Mouse (Mus musculus) intestine, postnatal 0 days (tissue): ENCODE data around the gene Zbtb20. TPM values are rescaled to one million over a fixed set of nuclear protein-coding genes. Genes with fewer than 3 reads are reported as not detected.

ENCODE experiments used
- ATAC-seq: fragments of 200-750 bp; cut with Nextera tagmentation; 2 replicates; pipeline ENCODE4 v1.8.0; 2017; ENCODE audit warnings: mild to moderate bottlenecking, moderate TSS enrichment, moderate library complexity
- H3K27ac ChIP-seq: fragments of 300-500 bp; sonication (generic); 2 replicates; pipeline ENCODE4 v1.5.1; 2014; ENCODE audit warnings: mild to moderate bottlenecking, low read depth, low read length, moderate library complexity
- H3K27me3 ChIP-seq: fragments of 300-500 bp; sonication (generic); replicated peaks from 2 replicates; pipeline ENCODE4 v1.6.1; 2014; ENCODE audit warnings: low read length, mixed read lengths; ENCODE audit not compliant: control insufficient read depth, insufficient read depth
- H3K36me3 ChIP-seq: fragments of 300-500 bp; sonication (generic); 2 replicates; pipeline ENCODE4 v1.6.1; 2014; ENCODE audit warnings: mild to moderate bottlenecking, moderate library complexity; ENCODE audit not compliant: control insufficient read depth, insufficient read depth
- H3K4me1 ChIP-seq: fragments of 300-500 bp; sonication (generic); replicated peaks from 2 replicates; pipeline ENCODE4 v1.6.1; 2014; ENCODE audit warnings: antibody characterized with exemption, low read length, mixed read lengths; ENCODE audit not compliant: control insufficient read depth, insufficient read depth
- H3K4me2 ChIP-seq: fragments of 300-500 bp; sonication (generic); replicated peaks from 2 replicates; pipeline ENCODE4 v1.6.1; 2014; ENCODE audit warnings: low read depth, mild to moderate bottlenecking, moderate library complexity
- H3K4me3 ChIP-seq: fragments of 300-500 bp; sonication (generic); 2 replicates; pipeline ENCODE4 v1.5.1; 2014; ENCODE audit warnings: low read depth, low read length
- H3K9ac ChIP-seq: fragments of 300-500 bp; sonication (generic); 2 replicates; pipeline ENCODE4 v1.6.1; 2014; ENCODE audit warnings: mild to moderate bottlenecking, low read depth, low read length
- H3K9me3 ChIP-seq: fragments of 300-500 bp; sonication (generic); 2 replicates; pipeline ENCODE4 v1.6.1; 2016; ENCODE audit warnings: mixed run types; ENCODE audit not compliant: control insufficient read depth
- CTCF ChIP-seq: sonication (generic); IDR thresholded peaks from 2 replicates; pipeline ENCODE4 v1.5.1; 2016; ENCODE audit warnings: low read depth, mild to moderate bottlenecking, control low read depth, antibody characterized with exemption, moderate library complexity
- WGBS: fragments of 180-500 bp; shearing (Covaris S2); extraction: QIAGEN DNeasy Blood & Tissue Kit; methylation state at CpG from one replicate; pipeline ENCODE4 v1.1.7; 2014; 5-methylcytosine and 5-hydroxymethylcytosine counted together
- polyA plus RNA-seq: library from polyadenylated mRNA; unstranded; fragments of >200 nt; fragmentation: Nextera tagmentation; extraction: Ambion mirVana; gene quantifications from 2 replicates; pipeline ENCODE4 v1.2.1, GENCODE M21; 2015

Zbtb20 gene
- polyA plus RNA-seq, 1 experiment from 2014 or later: 10.6 TPM

DNA sequence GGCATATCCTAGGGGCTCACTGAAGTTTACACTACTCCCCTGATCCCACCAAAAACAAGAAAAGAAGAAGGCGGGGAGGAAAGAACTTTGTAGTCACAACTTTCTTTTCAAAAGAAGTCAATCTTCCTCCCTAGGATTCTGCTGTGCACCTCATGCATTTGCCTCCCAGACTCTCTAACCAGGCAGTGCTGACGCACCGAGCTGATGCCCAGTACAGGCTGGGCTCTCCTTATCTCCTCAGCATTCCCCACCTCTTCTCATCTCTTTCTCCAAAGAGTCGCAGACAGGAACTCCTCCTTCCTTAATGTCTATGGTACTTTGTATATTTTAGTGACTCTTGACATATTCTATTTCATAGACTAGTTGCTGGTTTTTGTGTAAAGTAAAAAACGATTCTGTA is 638.3 kb downstream of the Zbtb20 start:
- whole genome bisulfite sequencing: 79% methylated on average over 5 of the region's 5 CpGs
- H3K9me3 ChIP-seq: no peaks in the 10 kb centered on the region
- H3K4me3 ChIP-seq: no peak overlapping the region
- no peak overlapping the region for H3K4me2 ChIP-seq
- no peaks in the 10 kb centered on the region for H3K36me3 ChIP-seq
- ATAC-seq: no peak
- no peak overlapping the region for H3K27ac ChIP-seq
- no peaks in the 10 kb centered on the region for H3K4me1 ChIP-seq
- no peak for TF ChIP-seq CTCF
- H3K27me3 ChIP-seq: no peaks in the 10 kb centered on the region
- H3K9ac ChIP-seq: no peak overlapping the region

DNA sequence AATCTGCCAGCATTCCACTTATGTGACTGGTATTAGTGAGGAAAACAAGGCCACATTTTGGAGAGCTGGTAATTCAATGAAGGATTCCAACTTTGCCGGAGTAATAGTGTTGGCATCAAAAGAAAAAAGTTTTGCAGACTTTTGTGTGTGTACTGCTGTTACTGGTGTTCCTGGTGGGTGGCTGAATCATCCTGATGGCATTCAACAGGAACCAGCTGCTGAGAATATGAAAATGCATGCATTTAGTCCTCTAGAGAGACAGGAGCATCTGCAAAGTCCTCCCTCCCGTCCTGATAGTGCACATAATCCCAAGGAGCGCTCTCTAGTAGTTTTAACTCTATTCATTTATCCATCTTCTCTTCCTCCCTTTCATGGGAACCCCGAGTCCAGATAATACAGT is 639.9 kb downstream of the Zbtb20 start:
- WGBS: 73% methylated on average over 4 of the region's 4 CpGs
- H3K36me3 ChIP-seq: no peaks in the 10 kb centered on the region
- no peaks in the 10 kb centered on the region for H3K4me1 ChIP-seq
- no peak for TF ChIP-seq CTCF
- H3K9me3 ChIP-seq: no peaks in the 10 kb centered on the region
- H3K9ac ChIP-seq: no peak overlapping the region
- no peak overlapping the region for H3K4me3 ChIP-seq
- H3K27me3 ChIP-seq: no peaks in the 10 kb centered on the region
- H3K4me2 ChIP-seq: no peak overlapping the region
- ATAC-seq: no peak
- H3K27ac ChIP-seq: no peak overlapping the region

DNA sequence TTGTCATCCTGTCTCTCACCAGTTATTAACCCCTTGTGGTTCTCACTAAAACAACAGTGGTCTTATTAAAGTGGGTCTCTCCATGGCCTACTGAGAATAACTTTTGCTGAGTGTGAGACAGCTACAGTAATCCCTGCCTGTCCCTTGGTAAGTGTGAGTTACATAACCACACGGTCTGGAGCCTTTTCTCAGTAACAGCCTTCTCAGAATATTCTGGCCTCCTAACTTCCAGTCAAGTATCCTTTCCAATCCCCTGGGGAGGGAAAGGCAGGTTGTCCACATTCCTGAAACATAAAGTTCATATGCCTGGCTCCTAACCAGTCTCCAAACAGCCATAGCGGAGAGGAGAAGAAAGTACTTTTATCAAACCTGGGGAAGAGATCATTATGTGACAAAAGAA is 644.6 kb downstream of the Zbtb20 start:
- no peaks in the 10 kb centered on the region for H3K9me3 ChIP-seq
- TF ChIP-seq CTCF: no peak
- no peak overlapping the region for H3K4me3 ChIP-seq
- no peaks in the 10 kb centered on the region for H3K27me3 ChIP-seq
- 81% methylated on average over 2 of the region's 2 CpGs for WGBS
- H3K36me3 ChIP-seq: no peaks in the 10 kb centered on the region
- ATAC-seq: no peak
- H3K27ac ChIP-seq: no peak overlapping the region
- H3K9ac ChIP-seq: no peak overlapping the region
- H3K4me1 ChIP-seq: no peaks in the 10 kb centered on the region
- H3K4me2 ChIP-seq: no peak overlapping the region

DNA sequence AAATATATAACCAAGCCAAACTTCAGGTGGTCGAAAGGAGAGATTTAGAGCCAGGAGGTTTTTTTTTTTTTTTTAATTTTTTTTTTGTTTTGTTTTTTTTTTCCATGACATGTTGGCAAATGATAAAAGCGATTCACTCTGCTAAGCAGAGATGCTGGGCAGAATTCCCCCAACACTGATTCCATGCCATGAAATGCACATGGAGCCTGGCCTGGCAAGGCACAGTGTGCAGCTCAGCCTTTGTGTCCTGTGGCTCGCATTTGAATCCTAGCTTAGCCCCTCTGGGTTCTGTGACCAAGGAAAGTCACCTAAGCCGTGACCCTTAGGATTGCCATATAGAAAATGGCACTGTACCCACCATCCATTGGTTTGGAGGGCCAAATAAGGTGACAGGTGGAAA is 646.8 kb downstream of the Zbtb20 start:
- Histone ChIP-seq H3K36me3 (no peaks in the 10 kb centered on the region), H3K27me3 (no peaks in the 10 kb centered on the region), H3K4me2 (no peak overlapping the region), H3K27ac (no peak overlapping the region), H3K4me3 (no peak overlapping the region), H3K9me3 (no peaks in the 10 kb centered on the region), H3K4me1 (no peaks in the 10 kb centered on the region), H3K9ac (no peak overlapping the region)
- 94% methylated on average over 4 of the region's 4 CpGs for WGBS
- ATAC-seq: no peak
- TF ChIP-seq CTCF: no peak

DNA sequence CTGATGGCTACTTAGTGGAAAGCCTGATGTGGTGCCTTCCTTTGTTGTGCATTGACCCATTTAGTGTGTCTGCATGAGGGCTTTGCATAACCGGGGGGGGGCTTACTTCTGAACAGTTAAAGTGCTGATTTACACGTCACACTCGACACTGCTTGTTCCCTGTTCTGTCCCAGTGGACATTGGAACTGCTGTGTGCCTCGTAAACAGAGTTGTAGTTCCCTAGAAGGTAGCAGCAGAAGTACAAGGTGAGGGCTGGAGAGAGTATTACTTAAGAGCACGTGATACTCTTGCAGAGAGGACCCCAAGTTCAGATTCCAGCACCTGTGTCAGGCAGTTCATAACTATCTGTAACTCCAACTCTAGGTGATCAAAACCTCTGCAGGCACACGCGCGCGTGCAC is 648.5 kb downstream of the Zbtb20 start:
- WGBS: 81% methylated on average over 9 of the region's 9 CpGs

GRCm38 (mm10) chr16:43525624-43526023 is 649.9 kb downstream of the Zbtb20 start:
- H3K9me3 ChIP-seq: no peaks in the 10 kb centered on the region
- no peaks in the 10 kb centered on the region for H3K27me3 ChIP-seq
- H3K36me3 ChIP-seq: no peaks in the 10 kb centered on the region
- no peak overlapping the region for H3K4me3 ChIP-seq
- no peak overlapping the region for H3K27ac ChIP-seq
- no peak overlapping the region for H3K9ac ChIP-seq
- TF ChIP-seq CTCF: no peak
- 96% methylated on average over 6 of the region's 6 CpGs for WGBS
- ATAC-seq: no peak
- H3K4me1 ChIP-seq: no peaks in the 10 kb centered on the region
- H3K4me2 ChIP-seq: no peak overlapping the region

More for the DNA sequence above, 648.5 kb downstream of the Zbtb20 start:
- no peaks in the 10 kb centered on the region for H3K27me3 ChIP-seq
- H3K27ac ChIP-seq: no peak overlapping the region
- H3K4me1 ChIP-seq: no peaks in the 10 kb centered on the region
- H3K9ac ChIP-seq: no peak overlapping the region
- no peak for ATAC-seq
- H3K36me3 ChIP-seq: no peaks in the 10 kb centered on the region
- TF ChIP-seq CTCF: no peak
- no peak overlapping the region for H3K4me2 ChIP-seq
- no peak overlapping the region for H3K4me3 ChIP-seq
- no peaks in the 10 kb centered on the region for H3K9me3 ChIP-seq

GRCm38 (mm10) chr16:43528300-43528699 is 652.6 kb downstream of the Zbtb20 start:
- no peak overlapping the region for H3K9ac ChIP-seq
- no peak overlapping the region for H3K4me3 ChIP-seq
- no peaks in the 10 kb centered on the region for H3K4me1 ChIP-seq
- no peak overlapping the region for H3K27ac ChIP-seq
- H3K9me3 ChIP-seq: no peaks in the 10 kb centered on the region
- WGBS: 76% methylated on average over 1 of the region's 1 CpGs
- H3K4me2 ChIP-seq: no peak overlapping the region
- H3K27me3 ChIP-seq: no peaks in the 10 kb centered on the region
- TF ChIP-seq CTCF: no peak
- H3K36me3 ChIP-seq: no peaks in the 10 kb centered on the region
- no peak for ATAC-seq
